Mouse (Mus musculus): ENCODE data around the gene Olfr1122.
"Not testable (repeated sequence)": the region's sequence is repeated elsewhere in the genome, so short reads cannot be mapped to it uniquely, and the experiment has no call there.

Gene Olfr1122

DNA sequence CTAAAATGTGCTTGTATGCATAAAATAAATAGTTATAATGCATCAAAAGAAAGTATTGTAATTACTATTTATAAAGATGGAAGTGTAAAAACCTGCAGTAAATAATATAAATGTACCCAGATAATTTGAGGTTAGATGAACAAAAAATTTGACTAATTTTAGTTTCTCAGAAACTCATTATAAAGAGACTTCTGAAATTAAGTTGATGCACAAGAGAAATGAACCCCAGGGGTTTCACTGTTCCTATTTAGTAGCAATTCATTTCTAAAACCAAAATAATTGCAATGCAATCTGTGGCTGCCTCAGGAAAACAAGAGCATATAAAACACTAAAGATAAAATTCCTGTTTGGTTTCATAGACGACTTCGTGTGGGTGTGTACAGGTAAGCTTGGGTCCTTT, at the start of gene Olfr1122:
Gene Olfr1122, plus strand, starts transcription at position 301 of the 400 bp plus-strand sequence.
- DNase-seq: no peak

DNA sequence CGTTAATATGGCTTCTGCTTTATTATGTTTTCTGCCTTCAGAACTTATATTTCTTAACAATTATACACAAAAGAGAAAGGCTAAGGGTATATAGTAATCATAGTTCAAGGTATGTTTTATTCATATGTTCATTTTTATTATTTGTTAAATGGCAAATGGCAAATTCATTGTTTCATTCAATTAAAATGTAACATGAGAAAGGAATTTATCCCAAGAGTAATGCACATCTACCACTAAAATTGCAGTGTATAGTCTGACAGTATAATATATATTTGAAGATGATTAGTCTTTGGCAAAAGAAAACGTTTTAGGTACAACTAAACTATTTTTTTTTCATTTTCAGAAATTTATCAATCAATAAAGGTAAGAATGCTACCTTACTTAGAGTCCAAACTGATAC, 31.1 kb upstream of the Olfr1122 start, which contains the start of gene Olfr1120:
Gene Olfr1120, plus strand, starts transcription at position 301 of the 400 bp plus-strand sequence.
- DNase-seq: no peak

DNA sequence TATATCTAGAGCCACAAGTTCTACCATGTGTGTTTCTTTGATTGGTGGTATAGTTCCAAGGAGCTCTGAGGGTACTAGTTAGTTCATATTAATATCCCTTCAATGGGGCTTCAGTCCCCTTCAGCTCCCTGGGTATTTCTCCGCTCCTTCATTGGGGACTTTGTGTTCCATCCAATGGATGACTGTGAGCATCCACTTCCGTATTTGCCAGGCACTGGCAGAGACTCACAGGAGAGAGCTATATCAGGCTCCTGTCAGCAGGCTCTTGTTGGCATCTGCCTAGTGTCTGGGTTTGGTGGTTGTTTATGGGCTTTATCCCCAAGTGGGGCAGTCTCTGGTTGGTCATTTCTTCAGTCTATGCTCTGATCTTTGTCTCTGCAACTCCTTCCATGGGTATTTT, 25.5 kb upstream of the Olfr1122 start:
- DNase-seq: not testable (repeated sequence)

DNA sequence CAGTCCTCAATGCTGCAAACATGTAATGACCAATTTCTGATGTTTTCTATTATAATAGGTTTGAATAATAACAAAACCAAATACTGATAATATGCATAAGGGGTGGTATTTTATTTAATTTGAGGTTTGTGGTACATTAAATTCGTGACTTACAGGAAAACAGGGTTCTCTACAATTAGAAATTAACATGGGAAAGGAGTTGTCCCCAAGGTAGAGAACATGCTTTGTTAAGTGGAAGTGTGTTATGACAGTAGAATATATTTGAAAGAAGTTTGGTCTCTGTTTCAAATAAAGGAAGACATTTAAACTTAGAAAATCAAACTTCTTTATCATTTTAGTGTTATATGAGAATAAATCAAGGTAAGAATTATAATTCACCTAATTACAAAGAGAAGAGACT, 16.1 kb upstream of the Olfr1122 start, which contains the start of gene Olfr1121:
Gene Olfr1121, plus strand, starts transcription at position 301 of the 400 bp plus-strand sequence.
- no peak for DNase-seq

DNA sequence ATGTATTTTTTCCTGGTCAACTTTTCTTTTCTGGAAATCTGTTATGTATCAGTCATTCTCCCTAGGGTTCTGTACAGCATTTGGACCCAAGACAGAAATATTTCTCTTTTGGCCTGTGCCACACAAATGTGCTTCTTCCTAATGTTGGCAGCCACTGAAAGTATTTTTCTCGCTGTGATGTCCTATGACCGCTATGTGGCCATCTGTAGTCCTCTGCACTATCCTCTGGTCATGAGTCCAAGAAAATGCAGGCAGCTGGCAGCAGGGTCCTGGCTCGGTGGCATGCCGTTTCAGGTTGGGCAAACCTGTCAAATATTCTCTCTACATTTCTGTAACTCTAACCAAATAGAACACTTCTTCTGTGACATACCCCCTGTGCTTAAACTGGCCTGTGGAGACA, 13.9 kb upstream of the Olfr1122 start:
- no peak for DNase-seq

DNA sequence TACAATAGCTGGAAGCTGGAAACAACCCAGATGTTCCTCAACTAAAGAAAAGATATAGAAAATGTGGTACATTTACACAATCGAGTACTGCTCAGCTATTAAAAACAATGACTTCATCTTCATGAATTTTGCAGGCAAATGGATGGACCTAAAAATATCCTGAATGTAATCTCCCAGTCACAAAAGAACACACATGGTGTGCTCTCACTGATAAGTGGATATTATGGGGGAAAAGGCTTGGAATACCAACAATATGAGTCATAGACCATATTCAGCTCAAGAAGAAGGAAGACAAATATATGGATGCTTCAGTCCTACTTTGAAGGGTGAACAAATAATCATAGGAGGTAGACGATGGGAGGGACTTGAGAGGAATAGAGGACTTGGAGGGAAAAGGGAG, 1.7 kb upstream of the Olfr1122 start:
- no peak for DNase-seq

GRCm38 (mm10) chr2:87393605-87394004, 8.0 kb downstream of the Olfr1122 start:
- not testable (repeated sequence) for DNase-seq

DNA sequence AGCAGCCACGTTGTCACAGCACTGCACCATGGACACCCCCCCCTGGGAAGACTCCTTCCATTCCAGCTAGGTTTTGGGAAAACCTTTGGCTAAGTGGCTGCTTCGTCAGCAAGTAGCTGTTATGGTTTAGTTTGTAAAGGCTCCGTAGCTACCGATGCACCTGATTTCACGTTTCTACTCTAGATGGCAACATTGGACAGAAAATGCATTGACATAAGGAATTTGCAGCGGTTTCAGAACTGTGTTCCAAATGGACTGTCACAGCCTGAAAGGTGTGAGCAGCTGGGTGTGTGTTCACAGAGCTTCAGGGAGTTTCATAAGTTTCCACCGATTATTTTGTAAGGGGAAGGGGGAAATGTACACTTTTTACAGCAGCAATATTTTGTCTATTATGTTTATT, 9.0 kb downstream of the Olfr1122 start:
- DNase-seq: not testable (repeated sequence)

DNA sequence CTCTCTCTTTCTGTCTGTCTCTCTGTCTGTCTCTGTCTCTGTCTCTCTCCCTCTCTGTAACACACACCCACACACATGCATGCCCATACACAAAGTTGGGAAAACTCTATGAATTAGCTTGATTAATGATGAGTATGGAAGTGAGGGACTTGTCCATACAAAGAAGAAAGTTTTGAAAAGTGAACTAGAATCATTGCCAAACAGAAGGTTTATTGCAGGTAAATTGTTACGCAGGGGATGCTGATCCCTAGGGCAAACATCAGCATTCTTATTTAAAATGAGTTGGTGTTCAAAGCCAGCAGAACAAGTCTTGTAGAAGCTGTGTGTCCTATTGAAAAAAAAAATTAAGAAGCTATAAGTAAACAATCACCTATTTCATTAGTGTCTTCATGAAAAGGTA, 30.7 kb downstream of the Olfr1122 start, which contains the start of gene Olfr1123:
Gene Olfr1123, plus strand, starts transcription at position 301 of the 400 bp plus-strand sequence.
- DNase-seq: no peak

GRCm38 (mm10) chr2:87429975-87430374, 44.3 kb downstream of the Olfr1122 start, which contains the start of gene Olfr1124:
Gene Olfr1124 (plus strand): TSS chr2:87430275.
- no peak for DNase-seq

DNA sequence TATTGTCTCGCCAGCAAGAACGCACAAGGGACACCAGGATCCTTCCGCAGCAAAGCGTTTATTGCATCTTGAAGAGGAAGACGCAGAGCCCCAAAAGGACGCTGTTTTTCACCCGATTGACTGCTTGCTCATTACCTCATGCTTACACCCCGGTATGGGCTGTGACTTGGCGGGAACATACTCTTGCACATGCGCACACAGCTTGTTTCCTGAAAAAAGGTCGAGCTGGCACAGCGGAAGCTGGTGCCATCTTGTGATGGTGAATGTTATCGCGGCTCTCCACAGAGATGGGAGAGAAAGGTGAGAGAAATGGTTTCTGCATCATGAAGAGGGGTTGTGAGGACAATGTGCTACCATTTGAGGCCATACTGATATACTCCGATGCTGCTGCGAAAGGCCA, 52.1 kb downstream of the Olfr1122 start:
- DNase-seq: no peak
